Mouse (Mus musculus) ES-Bruce4 (cell line): ENCODE data around the gene Adamts4.

Experiments
- CTCF ChIP-seq: IDR thresholded peaks from one replicate; pipeline ENCODE4 v1.8.1; 2011; ENCODE audit warnings: low read depth, low read length
- EP300 ChIP-seq: IDR thresholded peaks from 2 replicates; pipeline ENCODE4 v1.6.1; 2011; ENCODE audit warnings: low read depth, low read length; ENCODE audit not compliant: insufficient read depth

- TF ChIP-seq CTCF (no peak), EP300 (no peak)
These were observed 13.0 kb downstream of the Adamts4 start for GRCm38 (mm10) chr1:171263185-171263611.
